Mouse (Mus musculus): ENCODE measurements around the gene Gm49355.

Gene Gm49355

DNA sequence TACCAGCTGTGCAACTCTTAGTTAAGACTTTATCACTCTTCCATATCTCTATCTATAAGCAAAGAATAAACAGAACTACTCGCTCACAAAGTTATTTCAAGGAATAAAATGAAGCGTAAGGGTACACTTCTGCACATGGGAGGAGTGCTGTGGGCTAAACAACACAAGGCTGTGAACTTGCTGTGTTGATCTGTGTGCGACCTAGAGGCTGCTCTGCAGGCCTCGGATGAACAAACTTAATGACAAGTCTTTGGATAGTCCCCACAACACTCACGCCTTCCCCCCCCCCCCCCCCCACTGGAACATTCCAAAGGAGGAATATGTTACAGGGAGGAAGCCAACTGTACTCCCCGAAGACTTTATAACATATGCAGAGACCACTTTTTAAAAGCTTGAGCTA, at the start of gene Gm49355:
Gene Gm49355, plus strand, starts transcription at position 336 of the 400 bp plus-strand sequence.
- in situ Hi-C loops (cut with MseI, MboI), result loop anchor here (10.0 kb wide), 1 partner anchor 59 kb away; no protein-coding TSS in a partner anchor

- in situ Hi-C loops (cut with MseI, MboI), result no loop called here
These were observed 40.0 kb upstream of the Gm49355 start for GRCm38 (mm10) chr14:12243726-12244125.

GRCm38 (mm10) chr14:12276031-12276430, 7.7 kb upstream of the Gm49355 start:
- in situ Hi-C loops (cut with MseI, MboI), result no loop called here

GRCm38 (mm10) chr14:12284141-12284912, 551 bp downstream of the Gm49355 start, which contains the start of gene 3830406C13Rik:
TSS of gene 3830406C13Rik (plus strand) at chr14:12284173.
- in situ Hi-C loops (cut with MseI, MboI), result loop anchor here (10.0 kb wide), 1 partner anchor 60 kb away; no protein-coding TSS in a partner anchor

DNA sequence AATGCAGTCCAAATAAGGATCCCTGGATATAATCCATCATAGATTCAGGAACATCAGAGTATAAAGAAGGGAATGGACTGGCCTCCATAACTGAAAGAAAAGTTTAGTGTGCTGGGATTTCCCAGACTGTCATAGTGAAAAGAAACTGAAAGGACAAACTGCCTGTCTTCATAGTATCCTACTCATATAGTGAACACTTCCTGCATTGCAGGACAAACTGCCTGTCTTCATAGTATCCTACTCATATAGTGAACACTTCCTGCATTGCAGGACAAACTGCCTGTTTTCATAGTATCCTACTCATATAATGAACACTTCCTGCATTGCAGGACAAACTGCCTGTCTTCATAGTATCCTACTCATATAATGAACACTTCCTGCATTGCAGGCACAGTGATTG, 6.0 kb downstream of the Gm49355 start:
- in situ Hi-C loops (cut with MseI, MboI), result loop anchor here (10.0 kb wide), 1 partner anchor 65 kb away; no protein-coding TSS in a partner anchor

- in situ Hi-C loops (cut with MseI, MboI), result no loop called here
These were observed 12.6 kb downstream of the Gm49355 start for GRCm38 (mm10) chr14:12296391-12296790.

DNA sequence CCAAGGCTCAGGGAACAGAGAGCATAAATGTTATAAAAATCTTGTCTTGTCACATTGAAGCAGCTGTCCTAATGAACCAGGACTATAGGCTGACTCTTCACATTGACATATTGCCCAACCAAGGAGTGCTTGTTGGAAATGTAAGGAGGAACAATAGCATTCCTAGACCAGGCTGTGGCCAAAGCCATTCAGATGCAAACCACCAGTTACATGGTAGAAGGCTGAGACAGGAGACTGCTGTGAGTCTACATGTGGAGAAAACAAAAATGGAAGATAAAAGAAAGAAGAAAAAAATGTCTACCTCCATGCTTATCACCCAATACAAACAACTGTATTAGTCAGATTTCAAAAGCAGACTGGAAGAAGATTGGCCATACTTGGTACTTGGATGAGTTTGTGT, 15.4 kb downstream of the Gm49355 start:
- in situ Hi-C loops (cut with MseI, MboI), result no loop called here

GRCm38 (mm10) chr14:12299654-12300053, 15.9 kb downstream of the Gm49355 start:
- in situ Hi-C loops (cut with MseI, MboI), result loop anchor here (10.0 kb wide), 2 partner anchors 225 to 235 kb away; no protein-coding TSS in a partner anchor

GRCm38 (mm10) chr14:12300275-12300674, 16.5 kb downstream of the Gm49355 start:
- in situ Hi-C loops (cut with MseI, MboI), result loop anchor here (10.0 kb wide), 2 partner anchors 225 to 235 kb away; no protein-coding TSS in a partner anchor

DNA sequence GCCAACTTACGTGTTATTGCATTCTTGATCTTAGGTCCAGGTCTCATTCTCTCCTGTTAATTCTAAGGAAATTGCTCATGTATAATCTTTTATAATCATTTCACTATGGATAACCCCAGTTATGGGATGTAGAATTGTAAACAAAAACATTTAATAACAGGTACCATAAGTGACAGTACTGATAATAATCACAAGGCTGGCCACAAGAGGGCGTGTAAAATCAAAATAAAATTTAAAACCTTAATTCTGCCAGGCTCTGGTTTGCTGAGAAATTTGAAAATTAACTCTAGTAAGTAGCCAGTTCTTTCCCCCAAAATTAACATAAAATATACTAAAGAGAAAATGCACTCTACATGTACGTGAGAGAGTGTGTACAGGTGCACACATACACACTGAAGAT, 16.9 kb downstream of the Gm49355 start:
- in situ Hi-C loops (cut with MseI, MboI), result loop anchor here (10.0 kb wide), 2 partner anchors 224 to 234 kb away; no protein-coding TSS in a partner anchor

GRCm38 (mm10) chr14:12303106-12303505, 19.3 kb downstream of the Gm49355 start:
- in situ Hi-C loops (cut with MseI, MboI), result loop anchor here (10.0 kb wide), 2 partner anchors 222 to 232 kb away; no protein-coding TSS in a partner anchor

DNA sequence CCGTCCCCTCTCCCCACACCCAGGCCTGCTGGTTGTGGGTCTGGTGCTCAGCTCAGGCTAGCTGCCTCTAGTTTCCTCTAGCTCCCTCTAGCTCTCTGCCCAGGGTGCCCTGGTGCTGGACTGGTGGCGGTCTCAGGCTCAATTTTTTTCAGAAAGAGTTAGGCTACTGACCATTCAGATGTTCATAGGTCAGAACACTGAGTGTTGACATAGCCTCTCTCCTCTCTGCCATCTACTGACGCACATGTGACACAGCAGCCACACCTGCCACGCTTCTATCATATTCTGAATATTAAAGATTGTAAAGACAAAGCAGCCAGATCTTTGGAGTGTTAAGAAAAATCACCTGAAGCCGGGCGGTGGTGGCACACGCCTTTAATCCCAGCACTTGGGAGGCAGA, 49.8 kb downstream of the Gm49355 start:
- in situ Hi-C loops (cut with MseI, MboI), result no loop called here

DNA sequence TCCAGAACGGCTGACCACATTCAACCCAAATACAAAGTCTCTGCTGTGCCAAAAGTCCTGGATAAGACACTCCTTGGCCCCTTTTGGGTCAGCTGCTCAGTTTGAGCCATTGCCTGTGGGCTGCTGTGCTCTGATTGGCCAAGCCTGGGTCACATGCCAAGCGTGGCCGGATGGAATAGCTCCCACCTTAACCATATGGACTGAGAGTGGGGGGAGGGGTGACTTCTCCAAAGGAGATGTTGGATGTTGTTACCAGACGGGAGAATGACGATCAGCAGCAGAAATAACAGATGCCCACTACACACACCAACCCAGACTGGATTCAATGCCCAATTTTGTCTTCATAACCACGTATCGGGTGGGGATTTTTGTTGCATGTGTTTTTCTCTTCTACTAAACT, 51.1 kb downstream of the Gm49355 start:
- in situ Hi-C loops (cut with MseI, MboI), result no loop called here

- in situ Hi-C loops (cut with MseI, MboI), result no loop called here
These were observed 53.7 kb downstream of the Gm49355 start for GRCm38 (mm10) chr14:12337421-12337997.

- in situ Hi-C loops (cut with MseI, MboI), result no loop called here
These were observed 54.4 kb downstream of the Gm49355 start for GRCm38 (mm10) chr14:12337998-12338809.

DNA sequence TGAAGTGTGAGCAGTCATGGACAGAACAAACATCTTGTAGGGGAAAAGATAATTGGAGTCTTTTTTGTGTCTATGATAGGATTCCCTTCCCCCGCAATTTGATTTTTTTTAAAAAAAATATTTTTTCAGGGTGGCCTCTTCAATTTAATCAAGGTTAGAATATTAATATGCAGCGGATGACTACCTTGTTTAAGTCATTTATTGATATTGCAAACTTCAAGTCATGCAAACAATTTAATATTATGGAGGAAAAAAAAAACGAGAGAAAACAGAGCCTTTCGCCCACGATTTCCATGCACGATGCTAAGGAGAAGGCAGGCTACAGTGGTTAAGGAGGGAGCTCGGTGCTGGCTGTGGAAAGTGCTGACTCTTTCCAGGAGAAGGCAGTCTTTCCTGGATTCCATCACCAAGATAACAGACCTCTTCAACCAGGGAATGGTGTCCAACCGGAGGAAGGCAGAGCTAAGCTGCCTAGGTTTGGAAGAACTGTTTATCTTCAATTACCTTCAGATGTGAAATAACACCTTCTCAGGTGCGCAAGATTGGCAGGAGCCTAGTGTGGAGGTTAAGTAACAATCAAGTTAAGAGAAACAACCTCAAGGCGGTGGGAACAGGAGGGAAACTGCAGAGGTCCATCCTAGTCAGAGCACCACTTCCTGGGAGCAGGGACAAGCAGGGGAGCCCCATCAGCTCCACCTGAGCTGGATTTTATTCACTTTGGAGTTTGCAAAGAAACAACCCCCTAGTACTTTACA, 55.2 kb downstream of the Gm49355 start:
- in situ Hi-C loops (cut with MseI, MboI), result no loop called here

GRCm38 (mm10) chr14:12340238-12341074, 56.7 kb downstream of the Gm49355 start:
- in situ Hi-C loops (cut with MseI, MboI), result no loop called here

GRCm38 (mm10) chr14:12341075-12341788, 57.5 kb downstream of the Gm49355 start:
- in situ Hi-C loops (cut with MseI, MboI), result no loop called here

GRCm38 (mm10) chr14:12341789-12342457, 58.1 kb downstream of the Gm49355 start:
- in situ Hi-C loops (cut with MseI, MboI), result no loop called here

Data from mouse trophoblast stem cell (cell line).